Mouse (Mus musculus): ENCODE results near the gene Olfr1284. TPM values are rescaled to one million over a fixed set of nuclear protein-coding genes. Genes with fewer than 3 reads are reported as not detected.
"Not testable (repeated sequence)": the region's sequence is repeated elsewhere in the genome, so short reads cannot be mapped to it uniquely, and the experiment has no call there.

The Olfr1284 gene
- not detected in 2 replicates for polyA plus RNA-seq (2015; fragmentation: Nextera tagmentation; extraction: Ambion mirVana)

GRCm38 (mm10) chr2:111375222-111375621 lies at the start of gene Olfr1284:
Gene Olfr1284 (plus strand): TSS chr2:111375522.
- H3K4me2 ChIP-seq: no peak within 1 kb of the TSS
- WGBS: 84% methylated on average over 1 of the region's 1 CpGs
- no peak for ATAC-seq (replicated peaks)
- no peaks in the 10 kb centered on the region for H3K36me3 ChIP-seq (replicated peaks)
- no peaks in the 10 kb centered on the region for H3K27me3 ChIP-seq (replicated peaks)
- H3K9ac ChIP-seq: no peak within 1 kb of the TSS
- H3K4me1 ChIP-seq: no peaks in the 10 kb centered on the region
- H3K4me3 ChIP-seq: no peak within 1 kb of the TSS
- no peaks in the 10 kb centered on the region for H3K9me3 ChIP-seq
- no peak within 1 kb of the TSS for H3K27ac ChIP-seq

- H3K36me3 ChIP-seq (replicated peaks): no peaks in the 10 kb centered on the region
- H3K4me3 ChIP-seq: no peak within 1 kb of the TSS
- H3K9ac ChIP-seq: no peak within 1 kb of the TSS
- WGBS: 75% methylated on average over 2 of the region's 2 CpGs
- H3K27ac ChIP-seq: no peak within 1 kb of the TSS
- H3K4me1 ChIP-seq: no peaks in the 10 kb centered on the region
- ATAC-seq (replicated peaks): no peak
- no peaks in the 10 kb centered on the region for H3K9me3 ChIP-seq
- no peak within 1 kb of the TSS for H3K4me2 ChIP-seq
- H3K27me3 ChIP-seq (replicated peaks): no peaks in the 10 kb centered on the region
These were observed 49.1 kb upstream of the Olfr1284 start, which contains the start of gene Olfr1281 for GRCm38 (mm10) chr2:111326220-111326619. Gene Olfr1281 (plus strand): TSS chr2:111326520.

DNA sequence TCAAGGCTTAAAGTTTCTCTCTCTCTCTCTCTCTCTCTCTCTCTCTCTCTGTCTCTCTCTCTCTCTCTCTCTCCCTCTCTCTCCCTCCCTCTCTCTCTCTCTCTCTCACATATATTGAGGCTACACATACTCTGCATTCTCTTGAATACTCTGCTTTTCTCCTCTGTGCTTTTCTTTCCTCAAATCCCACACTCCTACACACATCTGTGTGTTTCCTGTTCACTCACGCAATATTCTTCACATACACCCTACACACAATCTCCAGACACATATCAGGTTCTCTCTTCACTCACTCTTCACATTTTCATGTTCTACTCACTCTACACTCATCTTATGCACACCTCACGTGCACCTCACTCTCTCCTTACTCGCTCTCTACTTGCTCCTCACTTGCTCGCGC lies 41.6 kb upstream of the Olfr1284 start:
- H3K27me3 ChIP-seq (replicated peaks); ATAC-seq (replicated peaks); H3K36me3 ChIP-seq (replicated peaks); H3K4me3 ChIP-seq; H3K27ac ChIP-seq; H3K9me3 ChIP-seq; H3K9ac ChIP-seq; H3K4me1 ChIP-seq; H3K4me2 ChIP-seq: not testable (repeated sequence)
- WGBS: 92% methylated on average over 5 of the region's 5 CpGs

DNA sequence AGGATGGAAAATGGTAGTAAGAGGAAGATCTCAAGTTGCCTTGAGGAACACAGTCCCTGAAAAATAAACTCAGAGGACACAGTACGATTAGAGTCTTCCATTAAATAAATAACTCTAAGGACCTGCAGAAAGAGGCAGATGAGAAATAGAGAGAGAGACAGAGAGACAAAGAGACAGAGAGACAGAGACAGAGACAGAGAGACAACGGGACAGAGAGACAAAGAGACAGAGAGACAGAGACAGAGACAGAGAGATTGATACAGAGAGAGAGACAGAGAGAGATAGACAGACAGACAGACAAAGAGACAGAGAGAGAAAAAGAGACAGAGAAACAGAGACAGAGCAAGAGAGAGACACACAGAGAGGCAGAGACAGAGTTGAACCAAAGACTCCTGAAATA lies 39.3 kb upstream of the Olfr1284 start, which contains the start of gene Olfr1282:
TSS of gene Olfr1282 (minus strand) at position 101 of the 400 bp plus-strand sequence.
- ATAC-seq (replicated peaks): no peak
- no peak within 1 kb of the TSS for H3K9ac ChIP-seq
- no peaks in the 10 kb centered on the region for H3K9me3 ChIP-seq
- no peak within 1 kb of the TSS for H3K4me3 ChIP-seq
- H3K27me3 ChIP-seq (replicated peaks): no peaks in the 10 kb centered on the region
- WGBS: 85% methylated on average over 2 of the region's 2 CpGs
- no peak within 1 kb of the TSS for H3K27ac ChIP-seq
- H3K36me3 ChIP-seq (replicated peaks): no peaks in the 10 kb centered on the region
- no peak within 1 kb of the TSS for H3K4me2 ChIP-seq
- H3K4me1 ChIP-seq: no peaks in the 10 kb centered on the region

DNA sequence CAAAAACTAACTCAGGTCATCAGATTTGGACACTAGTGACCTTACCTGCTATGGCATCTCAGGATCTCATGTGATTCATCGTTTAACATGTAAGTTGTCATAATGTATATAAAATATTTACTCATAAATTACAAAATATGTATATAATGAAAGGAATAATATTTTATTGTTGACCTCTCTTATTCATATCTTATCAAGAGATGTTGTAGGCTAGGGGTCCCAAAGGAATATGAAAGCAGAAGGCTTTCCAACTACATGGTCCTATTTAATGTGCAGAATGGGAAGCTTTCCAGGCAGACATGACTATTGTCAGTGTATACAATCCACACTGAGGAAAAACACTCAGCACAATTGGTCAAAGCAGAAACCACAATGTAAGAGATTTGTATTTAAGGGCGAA lies 8.8 kb upstream of the Olfr1284 start, which contains the start of gene Olfr1283:
TSS of gene Olfr1283 (plus strand) at position 301 of the 400 bp plus-strand sequence.
- no peak within 1 kb of the TSS for H3K4me2 ChIP-seq
- no peaks in the 10 kb centered on the region for H3K27me3 ChIP-seq (replicated peaks)
- 81% methylated on average over 2 of the region's 2 CpGs for WGBS
- no peaks in the 10 kb centered on the region for H3K4me1 ChIP-seq
- H3K4me3 ChIP-seq: no peak within 1 kb of the TSS
- no peaks in the 10 kb centered on the region for H3K36me3 ChIP-seq (replicated peaks)
- no peak for ATAC-seq (replicated peaks)
- no peak within 1 kb of the TSS for H3K9ac ChIP-seq
- no peak within 1 kb of the TSS for H3K27ac ChIP-seq
- H3K9me3 ChIP-seq: no peaks in the 10 kb centered on the region

GRCm38 (mm10) chr2:111422931-111423330 lies 47.6 kb downstream of the Olfr1284 start, which contains the start of gene Olfr1286:
Gene Olfr1286 (minus strand): TSS chr2:111423115.
- H3K4me1 ChIP-seq: no peaks in the 10 kb centered on the region
- H3K4me3 ChIP-seq: no peak within 1 kb of the TSS
- H3K27ac ChIP-seq: no peak within 1 kb of the TSS
- no peak within 1 kb of the TSS for H3K9ac ChIP-seq
- H3K9me3 ChIP-seq: no peaks in the 10 kb centered on the region
- no peak within 1 kb of the TSS for H3K4me2 ChIP-seq
- H3K27me3 ChIP-seq (replicated peaks): no peaks in the 10 kb centered on the region
- WGBS: 48% methylated on average over 1 of the region's 1 CpGs
- ATAC-seq (replicated peaks): no peak
- no peaks in the 10 kb centered on the region for H3K36me3 ChIP-seq (replicated peaks)

Other genes with a start within 250 kb of the Olfr1284 start
- not detected in 2 replicates for gene Gm15130, start 222.6 kb upstream of the Olfr1284 start, polyA plus RNA-seq (2015; fragmentation: Nextera tagmentation; extraction: Ambion mirVana)
- gene 4930430A15Rik, start 145.9 kb upstream of the Olfr1284 start, polyA plus RNA-seq (2015; fragmentation: Nextera tagmentation; extraction: Ambion mirVana): not detected in 2 replicates
- not detected in 2 replicates for gene Olfr1275, start 140.2 kb upstream of the Olfr1284 start, polyA plus RNA-seq (2015; fragmentation: Nextera tagmentation; extraction: Ambion mirVana)
- not detected in 2 replicates for gene Olfr1276, start 121.0 kb upstream of the Olfr1284 start, polyA plus RNA-seq (2015; fragmentation: Nextera tagmentation; extraction: Ambion mirVana)
- not detected in 2 replicates for gene Olfr1277, start 101.4 kb upstream of the Olfr1284 start, polyA plus RNA-seq (2015; fragmentation: Nextera tagmentation; extraction: Ambion mirVana)
- gene Olfr1278, start 85.4 kb upstream of the Olfr1284 start, polyA plus RNA-seq (2015; fragmentation: Nextera tagmentation; extraction: Ambion mirVana): not detected in 2 replicates
- not detected in 2 replicates for gene Olfr1279, start 74.9 kb upstream of the Olfr1284 start, polyA plus RNA-seq (2015; fragmentation: Nextera tagmentation; extraction: Ambion mirVana)
- not detected in 2 replicates for gene Olfr1280, start 61.5 kb upstream of the Olfr1284 start, polyA plus RNA-seq (2015; fragmentation: Nextera tagmentation; extraction: Ambion mirVana)
- gene Olfr1281, start 49.0 kb upstream of the Olfr1284 start, polyA plus RNA-seq (2015; fragmentation: Nextera tagmentation; extraction: Ambion mirVana): not detected in 2 replicates
- not detected in 2 replicates for gene Olfr1282, start 39.4 kb upstream of the Olfr1284 start, polyA plus RNA-seq (2015; fragmentation: Nextera tagmentation; extraction: Ambion mirVana)
- not detected in 2 replicates for gene Olfr1283, start 8.7 kb upstream of the Olfr1284 start, polyA plus RNA-seq (2015; fragmentation: Nextera tagmentation; extraction: Ambion mirVana)
- not detected in 2 replicates for gene Olfr1286, start 47.6 kb downstream of the Olfr1284 start, polyA plus RNA-seq (2015; fragmentation: Nextera tagmentation; extraction: Ambion mirVana)
- gene Olfr1287, start 73.6 kb downstream of the Olfr1284 start, polyA plus RNA-seq (2015; fragmentation: Nextera tagmentation; extraction: Ambion mirVana): not detected in 2 replicates
- gene Olfr1288, start 98.6 kb downstream of the Olfr1284 start, polyA plus RNA-seq (2015; fragmentation: Nextera tagmentation; extraction: Ambion mirVana): not detected in 2 replicates
- gene Olfr1289, start 105.3 kb downstream of the Olfr1284 start, polyA plus RNA-seq (2015; fragmentation: Nextera tagmentation; extraction: Ambion mirVana): not detected in 2 replicates
- gene Olfr1290, start 118.3 kb downstream of the Olfr1284 start, polyA plus RNA-seq (2015; fragmentation: Nextera tagmentation; extraction: Ambion mirVana): not detected in 2 replicates
- not detected in 2 replicates for gene Olfr1291-ps1, start 121.7 kb downstream of the Olfr1284 start, polyA plus RNA-seq (2015; fragmentation: Nextera tagmentation; extraction: Ambion mirVana)
- gene Olfr1293-ps, start 149.7 kb downstream of the Olfr1284 start, polyA plus RNA-seq (2015; fragmentation: Nextera tagmentation; extraction: Ambion mirVana): not detected in 2 replicates
- gene Olfr1294, start 164.8 kb downstream of the Olfr1284 start, polyA plus RNA-seq (2015; fragmentation: Nextera tagmentation; extraction: Ambion mirVana): not detected in 2 replicates
- not detected in 2 replicates for gene Olfr1295, start 194.2 kb downstream of the Olfr1284 start, polyA plus RNA-seq (2015; fragmentation: Nextera tagmentation; extraction: Ambion mirVana)